Mouse (Mus musculus): ENCODE measurements around the gene Arih1.
A peak's percentile ranks its signal among the peaks of the same experiment; 100 is the strongest.

Gene Arih1

GRCm38 (mm10) chr9:59486549-59487065, at the start of gene Arih1:
Arih1 (minus strand) TSS chr9:59486618.
- peak; percentile 98 to 99 for DNase-seq (ENCODE audit: low spot score in 2 of 2)

- no peak for DNase-seq (ENCODE audit: low spot score in 2 of 2)
Observed at GRCm38 (mm10) chr9:59533889-59534288, 47.5 kb upstream of the Arih1 start.

GRCm38 (mm10) chr9:59533422-59533821, 47.0 kb upstream of the Arih1 start:
- no peak for DNase-seq (ENCODE audit: low spot score in 2 of 2)

- DNase-seq (ENCODE audit: low spot score in 2 of 2) = no peak
Observed at GRCm38 (mm10) chr9:59531645-59532044, 45.2 kb upstream of the Arih1 start.

GRCm38 (mm10) chr9:59528274-59528673, 41.9 kb upstream of the Arih1 start:
- no peak for DNase-seq (ENCODE audit: low spot score in 2 of 2)

GRCm38 (mm10) chr9:59527580-59527979, 41.2 kb upstream of the Arih1 start:
- DNase-seq (ENCODE audit: low spot score in 2 of 2) = no peak

GRCm38 (mm10) chr9:59526727-59527126, 40.3 kb upstream of the Arih1 start:
- DNase-seq (ENCODE audit: low spot score in 2 of 2) = no peak

GRCm38 (mm10) chr9:59522906-59523305, 36.5 kb upstream of the Arih1 start:
- no peak for DNase-seq (ENCODE audit: low spot score in 2 of 2)

GRCm38 (mm10) chr9:59519396-59519795, 33.0 kb upstream of the Arih1 start:
- no peak for DNase-seq (ENCODE audit: low spot score in 2 of 2)

- no peak for DNase-seq (ENCODE audit: low spot score in 2 of 2)
Observed at GRCm38 (mm10) chr9:59518976-59519375, 32.6 kb upstream of the Arih1 start.

- DNase-seq (ENCODE audit: low spot score in 2 of 2) = no peak
Observed at GRCm38 (mm10) chr9:59517127-59517526, 30.7 kb upstream of the Arih1 start.

GRCm38 (mm10) chr9:59515069-59515468, 28.7 kb upstream of the Arih1 start:
- DNase-seq (ENCODE audit: low spot score in 2 of 2) = no peak

GRCm38 (mm10) chr9:59512381-59512780, 26.0 kb upstream of the Arih1 start:
- no peak for DNase-seq (ENCODE audit: low spot score in 2 of 2)

GRCm38 (mm10) chr9:59508146-59508545, 21.7 kb upstream of the Arih1 start:
- DNase-seq (ENCODE audit: low spot score in 2 of 2) = no peak

- no peak for DNase-seq (ENCODE audit: low spot score in 2 of 2)
Observed at GRCm38 (mm10) chr9:59487331-59487730, 913 bp upstream of the Arih1 start.

GRCm38 (mm10) chr9:59486076-59486518, 321 bp downstream of the Arih1 start:
- DNase-seq (ENCODE audit: low spot score in 2 of 2) = peak in 1 of 2 experiments; percentile 47

- peak; percentile 42 to 50 for DNase-seq (ENCODE audit: low spot score in 2 of 2)
Observed at GRCm38 (mm10) chr9:59485511-59486075, 825 bp downstream of the Arih1 start.

GRCm38 (mm10) chr9:59484760-59485159, 1.7 kb downstream of the Arih1 start:
- DNase-seq (ENCODE audit: low spot score in 2 of 2) = no peak

- peak in 1 of 2 experiments; percentile 45 for DNase-seq (ENCODE audit: low spot score in 2 of 2)
Observed at GRCm38 (mm10) chr9:59482419-59482818, 4.0 kb downstream of the Arih1 start.

- DNase-seq (ENCODE audit: low spot score in 2 of 2) = no peak
Observed at GRCm38 (mm10) chr9:59476617-59477016, 9.8 kb downstream of the Arih1 start.

GRCm38 (mm10) chr9:59474838-59475237, 11.6 kb downstream of the Arih1 start:
- no peak for DNase-seq (ENCODE audit: low spot score in 2 of 2)

GRCm38 (mm10) chr9:59473171-59473570, 13.2 kb downstream of the Arih1 start:
- DNase-seq (ENCODE audit: low spot score in 2 of 2) = no peak

- DNase-seq (ENCODE audit: low spot score in 2 of 2) = no peak
Observed at GRCm38 (mm10) chr9:59469446-59469845, 17.0 kb downstream of the Arih1 start.

GRCm38 (mm10) chr9:59464293-59464692, 22.1 kb downstream of the Arih1 start:
- no peak for DNase-seq (ENCODE audit: low spot score in 2 of 2)
